Mouse (Mus musculus): ENCODE data around the gene Lbp. TPM values are rescaled to one million over a fixed set of nuclear protein-coding genes. Genes with fewer than 3 reads are reported as not detected.

The Lbp gene
- total RNA-seq, 2 experiments from 2014 or later, result 7.1 to 40.7 TPM

Other genes with a start within 250 kb of the Lbp start
- gene Tgm2, start 160.1 kb upstream of the Lbp start, total RNA-seq (2015; ENCODE audit: low replicate concordance), result 16.3 and 27.4 TPM in 2 replicates
- 23.0 and 33.9 TPM in 2 replicates for gene Tgm2, start 160.1 kb upstream of the Lbp start, total RNA-seq (2017; ENCODE audit: low replicate concordance)
- gene D630003M21Rik, start 77.3 kb upstream of the Lbp start, total RNA-seq (2015; ENCODE audit: low replicate concordance), result not detected in 2 replicates
- gene D630003M21Rik, start 77.3 kb upstream of the Lbp start, total RNA-seq (2017; ENCODE audit: low replicate concordance), result not detected in 2 replicates
- gene Bpi, start 48.4 kb upstream of the Lbp start, total RNA-seq (2015; ENCODE audit: low replicate concordance), result not detected in 2 replicates
- not detected in 2 replicates for gene Bpi, start 48.4 kb upstream of the Lbp start, total RNA-seq (2017; ENCODE audit: low replicate concordance)
- not detected in 2 replicates for gene Snhg11, start 69.1 kb downstream of the Lbp start, total RNA-seq (2015; ENCODE audit: low replicate concordance)
- not detected in 2 replicates for gene Snhg11, start 69.1 kb downstream of the Lbp start, total RNA-seq (2017; ENCODE audit: low replicate concordance)
- 31.4 and 37.8 TPM in 2 replicates for gene Ralgapb, start 103.4 kb downstream of the Lbp start, total RNA-seq (2015; ENCODE audit: low replicate concordance)
- 24.9 and 29.8 TPM in 2 replicates for gene Ralgapb, start 103.4 kb downstream of the Lbp start, total RNA-seq (2017; ENCODE audit: low replicate concordance)
- gene Adig, start 196.1 kb downstream of the Lbp start, total RNA-seq (2015; ENCODE audit: low replicate concordance), result not detected in 2 replicates
- not detected in 2 replicates for gene Adig, start 196.1 kb downstream of the Lbp start, total RNA-seq (2017; ENCODE audit: low replicate concordance)
- not detected in 2 replicates for gene Arhgap40, start 206.3 kb downstream of the Lbp start, total RNA-seq (2015; ENCODE audit: low replicate concordance)
- not detected in 2 replicates for gene Arhgap40, start 206.3 kb downstream of the Lbp start, total RNA-seq (2017; ENCODE audit: low replicate concordance)